Mouse (Mus musculus) kidney, adult 18-20 months (tissue): ENCODE data around the gene Prm2.

ENCODE experiments used
- DNase-seq: peaks from one replicate; pipeline ENCODE4 v3.0.0; 2021

The Prm2 gene

GRCm38 (mm10) chr16:10796034-10796433, at the start of gene Prm2:
Gene Prm2 (minus strand): TSS chr16:10796134.
- no peak for DNase-seq

- DNase-seq, result no peak
These were observed 48.4 kb upstream of the Prm2 start for GRCm38 (mm10) chr16:10844319-10844670.

GRCm38 (mm10) chr16:10843486-10844318, 47.8 kb upstream of the Prm2 start:
- peak; percentile 41 for DNase-seq

- DNase-seq, result peak; percentile 44
These were observed 46.4 kb upstream of the Prm2 start for GRCm38 (mm10) chr16:10842282-10842855.

GRCm38 (mm10) chr16:10840018-10840417, 44.1 kb upstream of the Prm2 start:
- no peak for DNase-seq

DNA sequence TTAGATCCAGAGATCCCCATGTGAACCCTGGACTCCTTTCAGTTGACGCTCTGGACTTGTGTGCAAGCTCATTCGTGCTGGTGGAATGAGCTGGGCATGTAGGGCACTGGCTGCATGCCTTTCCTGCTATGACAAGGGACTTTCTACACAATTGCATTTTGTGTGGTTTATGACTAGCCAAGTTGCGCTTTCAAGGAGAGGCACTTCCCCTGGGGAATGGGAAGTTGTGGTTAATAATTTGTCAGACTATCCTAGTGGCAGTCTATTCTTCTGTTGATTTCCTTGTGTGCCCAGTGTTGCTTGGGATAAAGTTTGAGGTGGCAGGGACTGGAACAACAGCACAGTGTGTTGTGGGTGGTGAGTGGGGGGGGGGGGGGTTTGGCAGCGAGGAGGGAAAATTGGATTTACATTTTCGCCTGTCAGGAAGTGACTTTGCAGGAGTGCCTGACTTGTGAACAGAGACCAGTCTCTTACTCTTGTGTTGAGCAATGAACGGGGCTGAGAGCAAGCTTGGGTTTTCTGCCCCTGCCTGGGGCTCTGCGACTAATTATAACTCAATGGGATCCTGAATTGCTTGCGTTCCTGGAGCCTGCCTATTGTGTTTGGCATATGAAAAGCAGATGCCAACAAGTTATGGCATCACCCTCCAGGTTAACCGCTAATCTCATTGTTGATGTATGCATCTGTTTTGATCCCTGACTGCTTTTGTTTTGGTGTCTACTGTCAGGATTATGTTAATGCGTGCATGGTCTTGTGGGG, 42.7 kb upstream of the Prm2 start:
- peak; percentile 32 for DNase-seq

DNA sequence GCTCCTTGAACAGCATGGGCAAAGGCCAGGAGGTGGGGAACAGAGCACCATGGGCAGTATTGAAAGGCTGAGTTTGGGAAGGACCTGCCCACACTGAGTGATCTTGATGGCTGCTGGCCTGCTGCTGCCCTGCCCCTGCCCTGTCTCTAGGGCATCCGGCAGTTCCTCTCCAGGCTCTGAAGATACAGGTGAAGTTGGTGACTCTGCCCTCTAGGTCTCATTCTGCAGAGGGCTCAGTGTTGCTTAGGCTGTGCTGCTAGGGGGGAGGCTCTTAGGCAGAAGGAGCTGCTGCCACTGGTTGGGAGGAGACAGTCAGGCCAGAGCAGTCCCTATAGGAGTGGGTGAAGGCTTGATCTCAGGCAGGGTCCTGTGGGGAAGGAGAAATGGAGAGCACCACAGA, 42.0 kb upstream of the Prm2 start:
- DNase-seq, result no peak

- DNase-seq, result no peak
These were observed 41.3 kb upstream of the Prm2 start for GRCm38 (mm10) chr16:10837250-10837649.

GRCm38 (mm10) chr16:10836388-10836787, 40.5 kb upstream of the Prm2 start:
- no peak for DNase-seq

GRCm38 (mm10) chr16:10834911-10835587, 39.1 kb upstream of the Prm2 start, which contains the start of gene Rmi2:
Gene Rmi2 (plus strand): TSS chr16:10835059.
- DNase-seq, result peak; percentile 87

DNA sequence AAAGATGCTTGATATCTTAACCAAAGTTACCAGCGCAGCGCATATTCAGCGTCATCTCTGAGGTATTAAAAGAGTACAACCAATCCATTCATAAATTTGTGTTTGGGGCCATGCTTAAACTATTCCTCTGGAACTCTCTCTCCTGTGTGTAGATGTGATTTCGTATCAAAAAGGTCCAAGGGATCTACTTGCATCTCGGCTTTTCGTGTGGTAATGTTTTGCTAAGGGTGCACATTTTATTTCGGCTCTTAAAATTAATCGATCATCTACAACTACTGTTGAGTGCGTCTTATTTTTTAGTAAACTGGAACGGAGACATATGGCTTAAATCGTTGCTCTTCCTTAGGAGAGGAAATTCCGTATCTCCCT, 38.6 kb upstream of the Prm2 start:
- no peak for DNase-seq

DNA sequence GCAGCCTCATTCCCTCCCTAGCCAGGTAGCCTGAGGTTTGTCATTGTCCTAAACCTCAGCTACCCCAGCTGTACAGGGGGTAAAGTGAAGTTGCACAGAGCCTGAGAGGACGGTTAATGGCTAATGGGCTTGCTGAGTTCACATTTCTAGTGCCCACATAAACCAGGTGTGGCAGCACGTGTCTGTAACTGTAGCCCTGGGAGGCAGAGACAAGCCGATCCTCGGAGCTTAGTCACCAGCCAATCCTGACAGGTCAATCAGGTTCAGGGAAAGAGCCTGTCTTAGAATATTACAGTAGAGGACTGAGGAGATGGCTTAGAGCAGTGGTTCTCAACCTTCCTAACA, 32.5 kb upstream of the Prm2 start:
- no peak for DNase-seq

- no peak for DNase-seq
These were observed 32.0 kb upstream of the Prm2 start for GRCm38 (mm10) chr16:10827766-10828460.

DNA sequence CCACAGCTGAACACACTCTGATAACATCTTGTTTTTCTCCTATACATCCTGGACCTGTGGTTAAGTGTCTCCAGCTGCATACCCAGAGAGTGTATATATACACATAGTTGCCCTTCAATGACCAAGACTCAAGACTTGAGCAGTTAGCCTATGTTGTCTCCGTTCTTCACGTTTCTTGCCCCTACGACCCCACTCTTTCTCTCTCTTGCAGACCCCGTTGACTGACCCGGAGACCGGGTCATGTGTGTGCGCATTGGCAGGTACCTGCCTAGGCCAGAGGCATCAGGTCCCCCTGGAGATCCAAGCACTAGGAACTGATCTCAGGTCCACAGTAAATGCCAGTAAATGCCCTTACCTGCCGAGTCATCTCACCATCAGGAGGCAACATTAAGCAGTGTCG, 31.3 kb upstream of the Prm2 start:
- DNase-seq, result no peak

- DNase-seq, result no peak
These were observed 29.9 kb upstream of the Prm2 start for GRCm38 (mm10) chr16:10825840-10826239.

GRCm38 (mm10) chr16:10824536-10824935, 28.6 kb upstream of the Prm2 start:
- DNase-seq, result no peak

- DNase-seq, result no peak
These were observed 25.5 kb upstream of the Prm2 start for GRCm38 (mm10) chr16:10821387-10821786.

DNA sequence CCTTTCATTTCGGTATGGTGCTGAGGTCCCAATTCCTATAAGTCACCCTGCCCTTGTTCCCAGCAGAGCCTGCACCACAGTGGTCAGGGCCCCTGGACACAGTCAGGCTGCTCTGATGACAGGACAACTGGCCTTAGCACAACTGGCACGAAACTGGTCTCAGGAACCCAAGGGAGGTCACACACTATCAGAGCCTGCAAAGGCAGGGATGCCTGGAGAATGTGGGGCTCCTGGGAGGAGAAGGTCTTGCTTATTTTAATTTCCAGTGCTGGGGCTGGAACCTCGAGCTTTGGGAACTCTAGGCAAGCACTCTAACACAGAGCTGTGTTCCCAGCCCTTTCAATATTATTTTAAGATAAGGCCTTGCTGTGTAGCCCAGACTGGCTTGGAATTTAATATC, 24.0 kb upstream of the Prm2 start:
- DNase-seq, result no peak

DNA sequence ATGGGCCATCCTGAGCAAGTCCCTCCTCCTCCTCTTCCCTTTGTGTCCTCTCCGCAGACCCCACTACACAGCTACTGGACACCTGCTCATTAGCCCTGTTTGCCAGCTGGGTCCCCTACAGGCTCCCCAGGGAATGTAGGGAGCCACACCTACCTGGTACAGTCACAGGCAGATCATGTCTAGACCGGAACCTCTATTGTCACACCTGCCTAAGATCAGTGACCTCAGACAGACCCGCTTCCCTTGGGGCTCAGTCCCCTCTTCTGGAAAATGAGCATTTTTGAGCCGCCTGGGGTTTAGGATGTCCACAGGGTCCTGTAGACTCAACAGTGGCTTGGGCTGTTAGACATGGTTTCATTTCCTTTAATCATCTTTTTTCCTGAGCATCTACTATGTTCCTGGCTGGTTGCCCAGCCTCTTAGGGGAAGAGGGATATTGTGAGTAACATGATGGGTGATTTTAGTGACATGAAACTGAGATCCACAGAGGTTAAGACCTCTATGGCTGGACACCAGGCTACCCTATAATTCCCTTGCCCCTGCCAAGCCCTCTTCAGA, 22.7 kb upstream of the Prm2 start:
- DNase-seq, result no peak

GRCm38 (mm10) chr16:10814864-10815263, 18.9 kb upstream of the Prm2 start:
- DNase-seq, result no peak

DNA sequence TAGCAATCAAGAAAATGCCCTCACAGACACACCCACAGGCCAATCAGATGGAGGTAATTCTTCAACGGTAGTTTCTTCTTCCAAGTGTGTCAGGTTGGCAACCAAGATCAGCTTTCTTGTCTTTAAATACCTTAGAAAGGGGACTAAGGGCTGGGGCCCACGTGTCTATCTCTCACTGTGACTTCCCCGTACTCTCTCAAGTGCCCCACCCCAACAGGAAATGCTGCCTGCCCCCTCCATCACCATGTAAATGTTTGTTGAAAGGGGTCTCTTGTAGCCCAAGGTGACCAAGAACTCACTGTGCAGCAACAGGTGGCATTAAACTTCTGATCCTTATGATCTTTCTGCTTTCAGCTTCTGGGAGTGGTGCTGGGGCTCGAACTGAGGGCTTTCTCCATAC, 17.8 kb upstream of the Prm2 start:
- DNase-seq, result no peak

- DNase-seq, result no peak
These were observed 17.0 kb upstream of the Prm2 start, which contains the start of gene Gm11172 for GRCm38 (mm10) chr16:10812865-10813371. Gene Gm11172 (plus strand): TSS chr16:10812915.
